Mouse (Mus musculus) frontal cortex, postnatal 14 days (tissue): ENCODE data around the gene Dgcr8.
"Not testable (repeated sequence)": the region's sequence is repeated elsewhere in the genome, so short reads cannot be mapped to it uniquely, and the experiment has no call there.

Source experiments
- DNase-seq, 2 experiments: peaks; one replicate each; pipeline ENCODE4 v3.0.0; 2022; ENCODE audit warnings: low spot score in 2 of 2

The Dgcr8 gene

DNA sequence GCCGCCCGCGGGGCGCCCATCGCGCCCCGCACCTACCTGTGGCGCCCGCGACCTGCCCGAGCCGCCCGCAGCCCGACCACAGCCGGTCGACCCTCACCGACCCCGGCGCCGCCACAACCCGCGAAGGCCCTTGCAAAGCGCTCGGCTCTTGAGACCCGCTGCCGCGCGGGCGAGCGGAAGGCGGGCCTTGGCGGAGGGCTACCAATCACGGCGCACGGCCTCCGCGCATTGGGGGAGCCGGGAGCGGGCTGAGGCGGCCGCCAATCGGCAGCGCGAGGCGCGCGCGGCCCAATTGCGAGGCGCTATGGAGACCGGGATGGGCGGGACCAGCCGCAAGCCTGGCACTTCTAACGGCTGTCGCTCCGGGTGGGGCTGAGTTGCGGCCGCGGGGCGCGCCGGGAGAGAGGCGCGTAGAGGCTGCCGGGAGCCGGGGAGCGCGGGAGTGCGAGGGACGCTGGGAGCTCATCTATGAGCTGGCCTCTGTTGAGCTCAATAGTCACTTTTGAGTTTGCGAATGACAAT, at the start of gene Dgcr8:
Gene Dgcr8 (minus strand): TSS at position 180 of the 522 bp plus-strand sequence.
- DNase-seq: peak; percentile 96 to 98

DNA sequence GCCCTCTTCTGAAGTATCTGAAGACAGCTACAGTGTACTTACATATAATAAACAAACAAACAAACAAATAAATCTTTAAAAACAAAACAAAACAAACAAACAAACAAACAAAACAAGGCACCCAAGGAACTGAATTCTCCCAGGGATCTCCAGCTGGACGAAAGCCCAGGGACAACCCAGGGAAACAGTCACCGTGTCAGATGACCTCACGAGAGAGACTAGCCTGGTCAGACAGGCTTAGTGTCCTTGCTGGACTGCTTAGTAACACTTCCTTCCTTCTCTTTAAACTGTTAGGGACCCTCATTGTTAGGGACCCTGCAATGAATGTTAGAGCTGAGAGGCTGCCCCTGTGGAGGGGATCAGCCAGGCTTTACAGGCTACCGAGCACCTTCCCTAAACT, 48.2 kb upstream of the Dgcr8 start:
- DNase-seq: no peak

DNA sequence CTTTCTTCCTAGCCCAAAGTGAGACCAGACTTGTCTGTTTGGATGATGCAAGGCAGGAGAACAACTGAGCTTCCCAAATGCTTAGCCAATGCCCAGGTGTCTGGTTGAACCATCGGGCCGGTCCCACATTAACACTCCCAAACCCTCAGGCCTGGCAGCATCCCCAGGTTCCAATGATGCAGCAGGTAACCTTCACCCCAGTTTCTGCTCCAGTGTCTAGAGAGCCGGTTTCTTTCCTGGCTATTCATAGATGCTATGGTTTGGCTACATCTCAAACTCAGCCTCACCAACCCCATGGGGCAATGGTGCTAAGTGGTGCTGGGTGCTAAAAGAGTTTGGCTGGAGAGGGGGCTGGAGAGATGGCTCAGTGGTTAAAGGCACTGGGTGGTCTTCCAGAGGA, 46.9 kb upstream of the Dgcr8 start:
- no peak for DNase-seq

DNA sequence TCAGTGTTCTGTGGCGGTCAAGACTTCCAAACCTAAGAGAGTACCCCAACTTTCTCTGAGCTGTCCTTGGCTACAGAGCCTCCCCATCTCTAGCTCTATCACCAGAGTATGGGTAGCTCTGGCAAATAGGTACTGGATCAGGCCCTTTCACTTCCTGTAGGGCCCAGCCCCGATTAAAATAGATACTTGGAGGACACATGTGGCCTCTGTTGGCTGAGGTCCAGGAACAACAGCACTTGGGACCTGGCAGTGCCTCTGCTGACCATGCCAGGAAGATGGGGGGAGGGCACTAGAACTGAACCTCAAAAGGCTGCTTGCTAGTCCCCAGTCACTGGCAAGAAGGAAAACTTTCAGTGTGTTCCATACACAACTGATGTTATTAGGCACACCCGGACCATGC, 44.9 kb upstream of the Dgcr8 start:
- DNase-seq: no peak

DNA sequence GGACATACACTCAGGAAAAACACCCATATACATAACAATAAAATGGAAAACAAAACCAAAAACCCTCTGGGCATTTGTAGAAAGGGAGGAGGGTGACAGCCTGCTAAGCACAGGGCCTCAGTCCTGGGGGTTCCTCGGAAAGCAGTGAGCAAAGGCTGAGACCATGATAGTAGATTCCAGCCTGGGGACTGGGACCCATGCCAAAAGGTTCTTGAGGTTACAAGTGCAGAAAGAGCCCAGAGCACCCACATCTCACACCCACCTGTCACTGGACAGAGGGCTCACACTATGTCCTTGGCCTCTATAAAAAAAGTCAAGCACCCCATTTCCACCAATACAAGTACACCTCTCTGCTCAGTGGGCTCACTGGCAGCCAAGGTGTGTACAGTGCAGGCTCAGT, 39.5 kb upstream of the Dgcr8 start:
- no peak for DNase-seq

DNA sequence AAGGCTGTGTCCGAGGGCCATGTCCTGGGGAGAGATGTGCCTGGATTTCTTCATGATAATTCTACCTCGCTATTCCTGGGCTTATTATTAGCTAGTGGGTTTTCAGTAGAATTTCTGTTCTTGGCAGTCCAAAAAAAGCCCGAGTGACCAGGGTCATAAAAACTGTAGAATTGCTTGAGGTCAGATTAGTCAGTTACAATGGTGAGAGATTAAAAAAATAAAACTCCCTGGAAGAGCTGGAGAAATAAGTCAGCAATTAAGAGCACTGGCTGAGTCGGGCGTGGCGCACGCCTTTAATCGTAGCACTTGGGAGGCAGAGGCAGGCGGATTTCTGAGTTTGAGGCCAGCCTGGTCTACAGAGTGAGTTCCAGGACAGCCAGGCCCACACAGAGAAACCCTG, 38.9 kb upstream of the Dgcr8 start:
- no peak for DNase-seq

DNA sequence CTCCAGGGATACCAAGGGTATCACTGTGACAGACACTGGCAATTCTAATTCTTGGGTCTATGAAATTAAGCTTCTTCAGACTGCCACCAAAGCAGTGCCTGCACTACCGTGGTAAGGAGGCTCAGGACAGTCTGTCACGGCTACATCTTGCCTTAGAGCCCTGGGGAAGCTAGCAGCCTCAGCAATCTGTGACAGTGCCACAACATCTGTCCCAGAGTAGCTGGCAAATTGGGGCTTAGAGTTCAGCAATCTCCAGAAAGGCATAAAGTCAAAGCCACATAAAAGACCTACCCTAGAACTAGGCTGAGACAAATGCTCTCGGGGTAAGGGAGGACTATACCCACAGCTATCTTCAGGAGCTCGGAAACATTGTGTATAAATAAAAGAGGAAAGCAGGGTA, 36.7 kb upstream of the Dgcr8 start:
- no peak for DNase-seq

DNA sequence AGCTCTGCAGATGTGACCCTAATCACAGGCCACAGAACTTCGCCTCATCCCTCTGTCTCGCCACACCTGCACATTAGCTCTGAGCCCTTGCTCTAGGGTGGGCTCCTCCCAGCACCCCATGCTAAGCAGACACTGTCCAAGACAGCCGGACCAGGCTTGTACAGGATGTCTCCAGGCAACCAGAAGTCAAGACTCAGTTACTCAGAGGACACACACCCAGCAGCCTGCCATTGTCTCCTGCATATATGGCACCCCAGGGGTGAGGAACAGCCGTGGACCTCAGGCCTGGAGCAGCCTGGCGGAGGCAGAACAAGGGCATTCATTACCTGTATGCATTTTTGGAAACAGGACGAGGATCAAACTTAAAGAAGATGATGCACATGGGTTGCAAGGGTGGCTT, 35.0 kb upstream of the Dgcr8 start:
- no peak for DNase-seq

DNA sequence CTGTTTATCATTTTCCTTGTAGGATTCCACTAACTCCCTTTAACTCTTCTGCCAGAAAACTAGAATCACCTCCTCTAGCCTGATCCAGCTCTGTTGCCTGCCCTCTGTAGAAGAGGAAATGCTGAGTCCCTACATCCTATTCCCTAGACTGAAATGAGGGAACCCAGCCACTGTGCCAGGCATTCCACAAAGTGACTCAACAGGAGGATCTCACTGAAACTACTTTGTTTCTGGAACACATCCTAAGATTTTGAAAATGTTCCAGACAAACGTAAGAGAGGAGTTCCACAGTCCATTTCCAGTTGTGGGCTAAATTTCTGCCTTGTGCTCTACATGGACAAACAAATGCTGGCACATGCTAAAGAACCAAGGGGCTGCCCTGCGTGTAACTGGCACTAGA, 34.4 kb upstream of the Dgcr8 start:
- no peak for DNase-seq

DNA sequence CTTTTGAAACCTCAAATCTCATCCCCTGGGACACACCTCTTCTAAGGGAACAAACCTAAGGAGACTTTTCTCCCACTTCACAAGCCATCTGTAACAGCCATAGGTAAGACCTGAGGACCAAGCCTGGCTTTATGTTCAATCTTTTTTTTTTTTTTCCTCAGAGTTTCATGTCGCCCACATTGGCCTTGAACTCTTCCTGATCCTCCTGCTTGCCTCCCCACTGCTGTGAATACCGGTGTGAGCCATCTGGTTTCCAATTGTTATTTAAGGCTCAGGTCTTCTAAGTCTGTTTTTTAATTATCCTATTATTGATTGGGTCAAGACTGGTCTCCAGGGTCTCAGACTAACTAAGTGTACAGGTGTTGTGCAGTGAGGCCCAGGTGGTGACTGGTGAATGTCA, 32.4 kb upstream of the Dgcr8 start:
- no peak for DNase-seq

DNA sequence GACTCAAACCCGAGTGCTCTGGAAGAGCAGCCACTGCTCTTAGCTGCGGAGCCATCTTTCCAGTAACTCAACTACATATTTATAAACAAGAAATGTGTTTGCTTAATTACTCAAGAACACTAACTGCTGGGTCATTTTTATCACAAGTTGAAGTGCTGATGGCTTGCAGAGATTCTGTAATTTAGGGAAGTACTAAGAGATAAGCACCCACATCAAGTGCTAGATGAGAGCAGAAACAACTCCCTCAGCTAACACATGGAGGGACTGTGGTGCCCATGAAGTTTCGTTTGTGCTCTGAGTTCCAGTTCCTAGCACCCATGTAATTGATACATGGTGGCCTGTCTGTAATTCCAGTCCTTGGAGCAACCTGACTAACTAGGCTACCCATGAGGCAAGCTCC, 29.9 kb upstream of the Dgcr8 start:
- no peak for DNase-seq

DNA sequence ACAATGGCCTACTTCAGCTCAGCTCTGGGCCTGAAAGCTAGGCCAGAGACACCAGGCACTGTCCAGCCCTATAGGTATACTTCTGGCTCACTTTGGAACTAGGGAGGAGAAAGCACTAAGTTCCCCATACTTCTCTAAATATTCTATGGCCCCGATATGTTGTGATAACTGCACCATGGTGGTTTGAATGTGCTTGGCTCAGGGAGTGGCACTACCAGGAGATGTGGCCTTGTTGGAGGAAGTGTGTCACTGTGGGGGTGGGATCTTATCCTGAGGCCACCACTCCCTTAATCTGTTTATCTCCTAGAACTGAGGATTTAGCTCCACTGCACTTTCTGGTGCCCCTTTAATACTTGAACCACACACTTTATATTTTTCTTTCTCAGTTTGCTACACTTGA, 19.1 kb upstream of the Dgcr8 start:
- DNase-seq: no peak

DNA sequence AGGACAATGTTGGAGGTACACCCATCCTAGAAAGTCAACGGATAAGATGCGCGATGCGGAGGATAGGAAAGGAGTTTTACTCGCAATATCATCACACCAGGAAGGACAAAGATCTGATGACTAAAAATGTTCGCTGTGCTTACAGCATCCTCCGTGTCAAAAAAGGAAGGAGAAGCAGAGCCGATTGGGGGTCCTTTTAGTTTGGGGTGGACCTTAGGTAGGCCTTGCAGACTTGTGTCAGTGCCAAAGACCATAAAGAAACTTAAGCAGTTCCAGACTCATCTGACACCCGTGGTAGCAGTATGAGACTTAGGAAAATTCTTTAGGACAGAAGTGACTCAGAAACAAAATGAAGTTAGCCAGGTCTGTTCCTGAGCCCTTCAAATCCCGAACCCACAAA, 568 bp upstream of the Dgcr8 start:
- not testable (repeated sequence) for DNase-seq

DNA sequence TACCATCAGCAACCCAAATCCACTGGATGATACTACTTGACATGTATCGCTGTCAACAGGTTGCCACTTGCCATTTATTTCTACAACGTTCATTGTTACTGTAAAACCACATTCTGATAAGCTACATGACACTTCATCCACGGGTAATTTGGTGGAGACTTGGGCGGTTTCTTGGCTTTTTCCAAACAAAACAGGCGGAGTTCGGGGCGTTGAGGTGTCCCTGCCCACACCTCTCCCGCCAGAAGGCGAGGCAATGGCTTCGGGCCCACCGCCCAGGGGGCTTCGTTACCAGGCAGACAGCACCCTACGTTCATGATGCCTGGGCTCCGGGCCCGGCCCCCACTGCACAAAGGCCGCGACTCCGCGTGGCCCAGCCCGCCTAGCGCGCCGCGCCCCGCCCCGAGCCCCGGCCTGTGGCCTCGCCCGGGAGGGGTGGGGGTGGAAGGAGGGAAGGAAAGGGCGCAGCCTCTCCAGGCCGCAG, 425 bp downstream of the Dgcr8 start:
- DNase-seq: peak in 1 of 2 experiments; percentile 43

DNA sequence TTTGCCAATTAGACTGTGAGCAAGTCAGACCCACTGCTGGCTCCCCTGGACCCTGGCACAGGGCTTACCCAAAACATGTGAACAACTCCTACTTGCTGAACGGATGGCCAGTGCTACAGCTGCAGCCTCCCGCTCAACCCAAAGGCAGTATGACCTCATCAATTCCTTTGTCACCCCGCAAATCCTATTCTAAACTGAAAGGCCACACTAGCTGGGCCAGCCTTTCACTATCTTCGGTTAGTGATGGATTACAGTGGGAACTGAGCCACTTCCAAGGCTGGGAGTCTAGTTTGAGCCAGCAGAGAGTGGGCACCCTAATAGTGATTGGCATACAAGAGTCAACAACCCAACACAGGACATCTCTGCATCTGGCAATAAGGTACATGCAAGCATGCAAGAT, 880 bp downstream of the Dgcr8 start:
- no peak for DNase-seq

DNA sequence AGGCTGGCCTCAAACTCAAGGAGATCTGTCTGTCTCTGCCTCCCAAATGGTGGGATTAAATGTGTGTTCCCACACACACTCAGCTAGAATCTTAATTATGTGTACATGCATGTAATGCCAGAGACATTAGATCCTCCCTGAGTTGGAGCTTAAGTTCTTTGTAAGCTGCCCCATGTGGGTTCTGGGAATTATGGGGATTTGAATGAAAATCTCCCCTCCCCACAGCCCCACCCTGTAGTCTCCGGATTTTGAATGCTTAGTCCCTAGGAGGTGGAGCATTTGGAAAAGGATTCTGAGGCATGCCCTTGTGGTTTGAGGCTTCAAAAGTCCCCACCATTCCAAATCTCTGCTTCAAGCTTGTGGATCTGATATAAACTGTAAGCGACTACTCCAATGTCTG, 13.9 kb downstream of the Dgcr8 start:
- no peak for DNase-seq

DNA sequence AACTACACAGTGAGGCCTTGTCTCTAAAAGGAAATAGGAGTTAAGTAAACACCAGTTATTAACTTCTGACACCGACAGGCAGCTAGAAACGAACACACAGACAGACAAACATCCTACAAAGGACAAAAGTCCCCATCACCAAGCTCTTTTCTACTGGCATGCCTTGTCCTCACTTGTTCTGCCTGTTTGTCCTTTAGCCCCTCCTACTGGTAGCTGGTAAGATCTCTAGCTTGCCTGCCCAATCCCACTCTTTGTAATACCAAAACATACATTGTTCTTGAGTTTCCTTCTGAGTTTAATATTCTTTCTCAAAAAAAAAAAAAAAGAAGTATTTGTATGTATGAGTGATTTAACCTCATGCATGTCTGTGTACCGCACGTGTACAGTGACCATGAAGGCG, 20.9 kb downstream of the Dgcr8 start:
- no peak for DNase-seq

DNA sequence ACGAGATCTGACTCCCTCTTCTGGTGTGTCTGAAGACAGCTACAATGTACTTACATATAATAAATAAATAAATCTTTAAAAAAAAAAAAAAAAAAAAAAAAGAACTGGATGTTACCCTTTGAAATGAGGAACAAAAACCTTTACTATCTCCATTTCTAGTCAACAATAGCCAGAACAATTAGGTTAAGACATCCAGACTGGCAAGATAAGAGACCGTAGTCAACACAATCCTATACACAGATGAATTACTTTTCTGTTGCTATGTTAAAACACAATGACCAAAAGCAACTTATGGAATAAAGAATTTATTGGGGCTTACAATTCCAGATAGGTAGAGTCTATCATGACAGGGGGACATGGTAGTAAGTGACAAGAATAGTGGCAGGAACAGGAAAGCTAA, 24.0 kb downstream of the Dgcr8 start:
- DNase-seq: no peak

DNA sequence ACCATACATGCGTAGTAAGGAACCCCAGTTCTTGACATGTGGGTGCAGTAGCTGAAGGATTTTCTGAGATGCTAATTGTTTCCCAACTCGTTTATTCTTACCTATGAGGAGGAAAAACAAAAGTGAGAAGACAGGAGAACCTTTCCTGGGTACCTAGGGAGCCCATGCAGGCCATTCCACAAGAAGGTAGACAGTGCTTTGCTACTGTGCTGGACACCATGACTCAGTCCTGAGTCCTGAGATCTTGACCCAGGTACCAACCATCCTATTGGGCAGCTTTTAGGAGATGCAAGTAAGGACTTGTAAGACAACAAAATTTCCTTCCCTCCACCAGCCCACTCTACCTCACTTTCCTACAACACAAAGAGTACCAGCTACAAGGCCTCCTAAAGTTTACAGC, 30.8 kb downstream of the Dgcr8 start, which contains the start of gene Gm49776:
Gene Gm49776 (minus strand): TSS at position 101 of the 400 bp plus-strand sequence.
- DNase-seq: no peak

DNA sequence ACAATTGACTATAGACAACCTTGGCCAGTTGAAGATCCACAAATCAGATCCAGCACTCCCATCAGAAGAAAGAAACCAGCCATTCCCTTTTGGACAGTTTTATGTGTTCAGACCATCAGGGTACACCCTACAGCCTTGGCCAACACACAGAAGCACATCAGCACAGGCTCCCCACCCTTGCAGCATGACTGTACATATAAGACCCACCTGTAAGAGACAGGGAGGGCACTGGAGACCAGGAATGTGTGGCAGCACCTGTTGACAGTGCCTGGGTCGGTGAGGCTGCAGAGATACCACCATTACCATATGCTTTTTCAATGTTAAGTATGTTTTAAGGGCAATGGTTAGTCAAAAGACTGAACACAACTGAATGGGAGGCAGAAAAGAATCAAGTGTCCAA, 35.2 kb downstream of the Dgcr8 start:
- DNase-seq: no peak

DNA sequence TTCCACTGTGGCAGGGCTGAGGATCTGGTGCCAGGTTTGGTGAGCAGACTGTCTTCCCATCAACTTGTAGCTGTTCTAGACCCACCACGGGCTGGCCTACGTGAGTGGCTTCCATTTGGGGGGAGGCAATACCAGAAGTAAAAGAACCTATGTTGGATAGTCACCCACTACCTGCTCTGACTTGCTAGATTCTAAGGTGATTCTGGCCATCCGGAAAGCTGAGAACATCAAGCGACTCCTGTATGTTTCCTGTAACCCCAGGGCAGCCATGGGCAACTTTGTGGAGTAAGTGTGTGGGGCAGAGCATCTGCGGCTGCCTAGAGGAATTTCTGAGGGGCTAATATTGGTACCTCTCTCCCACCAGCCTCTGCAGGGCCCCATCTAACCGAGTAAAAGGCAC, 36.3 kb downstream of the Dgcr8 start:
- DNase-seq: no peak

DNA sequence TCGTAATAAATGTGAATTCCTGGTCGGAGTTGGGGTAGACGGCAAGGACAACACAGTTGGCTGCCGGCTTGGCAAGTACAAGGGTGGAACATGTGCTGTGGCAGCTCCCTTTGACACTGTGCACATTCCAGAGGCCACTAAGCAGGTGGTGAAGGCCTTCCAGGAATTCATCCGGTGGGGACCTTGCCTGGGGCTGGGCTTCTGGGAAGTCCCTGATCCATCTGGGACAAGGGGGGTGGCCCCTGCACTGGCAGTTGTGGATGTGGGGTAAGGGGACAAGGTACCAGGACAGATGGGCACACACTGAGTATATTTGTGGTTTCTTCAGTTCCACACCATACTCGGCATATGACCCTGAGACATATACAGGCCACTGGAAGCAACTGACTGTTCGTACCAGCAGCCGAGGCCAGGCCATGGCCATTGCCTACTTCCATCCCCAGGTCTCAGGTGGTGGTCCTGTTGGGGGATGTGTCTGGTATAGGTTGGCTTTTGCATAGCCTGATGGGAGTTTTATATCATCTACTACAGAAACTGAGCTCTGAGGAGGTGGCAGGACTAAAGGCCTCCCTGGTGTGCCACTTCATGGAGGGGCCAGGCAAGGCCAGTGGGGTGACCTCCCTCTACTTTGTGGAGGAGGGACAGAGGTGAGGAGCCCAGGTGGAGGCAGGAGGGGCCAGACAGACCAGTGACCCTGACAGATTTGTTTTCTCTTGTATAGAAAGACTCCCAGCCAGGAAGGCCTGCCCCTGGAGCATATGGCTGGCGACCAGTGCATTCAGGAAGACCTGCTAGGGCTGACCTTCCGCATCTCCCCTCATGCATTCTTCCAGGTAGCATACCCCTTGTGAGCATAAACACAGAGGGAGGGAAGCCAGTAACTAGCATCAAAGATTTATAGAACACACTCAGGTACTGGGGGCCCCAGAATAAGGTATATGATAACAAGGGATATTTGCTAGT, 37.9 kb downstream of the Dgcr8 start:
- DNase-seq: no peak

DNA sequence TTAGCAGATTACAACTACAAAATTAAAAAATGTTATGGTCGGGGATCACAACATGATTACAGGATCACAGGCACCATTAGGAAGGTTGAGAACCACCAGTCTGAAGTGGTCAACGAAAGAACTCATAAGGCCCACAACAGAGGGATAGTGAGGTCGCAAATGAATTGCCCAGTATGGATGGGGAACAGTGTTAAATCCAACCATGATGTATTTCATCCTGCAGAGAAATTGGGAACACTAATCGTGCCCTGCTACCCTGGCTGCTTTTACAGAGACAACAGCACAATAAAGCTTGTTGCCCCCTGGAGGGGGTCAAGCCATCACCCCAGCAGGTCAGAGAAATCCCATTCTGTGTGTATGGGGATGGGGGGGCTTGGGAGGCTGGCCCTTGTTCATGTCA, 38.8 kb downstream of the Dgcr8 start:
- no peak for DNase-seq
